Mouse (Mus musculus): ENCODE measurements around the gene Trappc6a. TPM values are rescaled to one million over a fixed set of nuclear protein-coding genes. Genes with fewer than 3 reads are reported as not detected.
"Not testable (repeated sequence)": the region's sequence is repeated elsewhere in the genome, so short reads cannot be mapped to it uniquely, and the experiment has no call there.

The Trappc6a gene
- polyA plus RNA-seq, 1 experiment from 2014 or later = 61.8 TPM

DNA sequence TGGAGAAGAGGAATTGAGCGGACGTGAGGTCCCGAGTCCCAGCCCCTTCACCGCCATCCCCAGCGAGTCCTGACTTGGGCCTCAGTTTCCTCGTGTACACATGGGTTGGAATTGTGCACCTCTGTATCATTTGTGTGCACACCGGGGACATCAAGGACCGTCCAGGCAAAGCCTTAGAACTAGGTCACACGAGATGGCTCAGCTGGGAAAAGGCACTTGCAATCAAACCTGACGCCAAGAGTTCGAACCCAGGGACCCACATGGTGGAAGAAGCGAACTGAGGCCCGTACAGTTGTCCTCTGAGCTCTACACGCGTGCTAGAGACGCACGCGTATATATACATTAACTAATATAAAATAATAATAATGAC is 598 bp upstream of the Trappc6a start:
- no peaks in the 10 kb centered on the region for H3K4me1 ChIP-seq (ENCODE audit: control insufficient read depth, insufficient read depth, low read length)
- ATAC-seq (ENCODE audit: low read depth) = no peak
- no peaks in the 10 kb centered on the region for H3K9me3 ChIP-seq (ENCODE audit: control insufficient read depth, low read length)
- H3K27ac ChIP-seq (replicated peaks; ENCODE audit: low read depth, low read length) = peak overlapping the region; percentile 75
- peak overlapping the region; percentile 98 for H3K4me2 ChIP-seq (ENCODE audit: low read depth, low read length)
- H3K36me3 ChIP-seq (ENCODE audit: control insufficient read depth, insufficient read depth, low read length) = no peaks in the 10 kb centered on the region
- H3K9ac ChIP-seq (ENCODE audit: low read depth, low read length) = peak overlapping the region; percentile 86
- H3K4me3 ChIP-seq (ENCODE audit: low read depth, low read length) = peak overlapping the region; percentile 81
- H3K27me3 ChIP-seq (replicated peaks; ENCODE audit: control insufficient read depth, insufficient read depth, low read length) = no peaks in the 10 kb centered on the region
- DNase-seq (ENCODE audit: low spot score) = no peak
- 4% methylated on average over 18 of the region's 18 CpGs for WGBS

DNA sequence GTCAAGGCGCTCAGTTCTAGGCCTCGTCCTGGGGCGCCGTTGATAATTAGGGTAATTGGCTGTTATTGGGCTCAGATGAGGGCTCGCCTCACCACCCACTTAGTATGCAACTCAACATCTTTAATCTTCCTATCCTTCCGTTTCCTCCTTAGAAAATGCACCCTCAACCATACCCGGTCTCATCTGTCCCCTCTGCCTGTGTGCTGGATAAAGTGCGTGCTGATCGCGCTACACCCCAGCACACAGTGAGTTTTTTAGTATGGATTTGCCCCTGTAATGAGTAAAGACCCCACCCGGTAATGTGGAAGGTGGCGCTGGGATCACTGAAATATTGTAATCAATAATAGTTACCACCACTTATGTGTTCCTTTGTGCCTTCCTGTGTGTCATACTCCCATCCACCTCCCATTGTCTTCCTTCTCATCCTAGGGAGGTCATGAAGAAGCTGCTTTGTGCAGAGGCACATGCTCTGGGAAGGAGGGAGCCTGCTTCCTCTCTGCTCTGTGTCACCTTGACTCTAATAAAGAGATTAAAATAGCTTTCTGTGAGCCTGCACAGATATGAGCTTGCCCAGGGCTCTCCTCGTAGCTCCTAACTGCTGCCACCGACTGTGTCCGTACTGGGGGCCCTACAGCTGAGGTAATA is 851 bp downstream of the Trappc6a start:
- Histone ChIP-seq H3K9me3 (ENCODE audit: control insufficient read depth, low read length) (no peaks in the 10 kb centered on the region), H3K27ac (replicated peaks; ENCODE audit: low read depth, low read length) (peak overlapping the region; percentile 17), H3K4me3 (ENCODE audit: low read depth, low read length) (peak overlapping the region; percentile 81), H3K9ac (ENCODE audit: low read depth, low read length) (peak overlapping the region; percentile 86), H3K36me3 (ENCODE audit: control insufficient read depth, insufficient read depth, low read length) (no peaks in the 10 kb centered on the region), H3K4me1 (ENCODE audit: control insufficient read depth, insufficient read depth, low read length) (no peaks in the 10 kb centered on the region), H3K4me2 (ENCODE audit: low read depth, low read length) (peak overlapping the region; percentile 98), H3K27me3 (replicated peaks; ENCODE audit: control insufficient read depth, insufficient read depth, low read length) (no peaks in the 10 kb centered on the region)
- WGBS = 8% methylated on average over 12 of the region's 15 CpGs
- no peak for ATAC-seq (ENCODE audit: low read depth)
- DNase-seq (ENCODE audit: low spot score) = no peak

DNA sequence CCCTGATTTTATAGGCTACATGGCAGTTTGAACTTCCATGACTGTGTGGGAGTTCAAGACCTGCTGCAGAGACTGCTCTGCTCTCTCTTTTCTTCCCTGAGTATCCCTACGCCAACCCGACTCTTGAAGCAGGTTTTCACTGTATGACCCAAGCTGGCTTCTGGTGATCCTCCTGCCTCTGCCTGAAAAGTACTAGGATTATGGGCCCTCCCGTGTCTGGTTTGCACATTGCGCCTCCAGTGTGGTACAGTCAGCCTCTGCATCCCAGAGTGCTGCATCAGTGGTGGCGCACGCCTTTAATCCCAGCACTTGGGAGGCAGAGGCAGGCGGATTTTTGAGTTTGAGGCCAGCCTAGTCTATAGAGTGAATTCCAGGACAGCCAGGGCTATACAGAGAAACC is 1.6 kb downstream of the Trappc6a start:
- WGBS = 96% methylated on average over 7 of the region's 7 CpGs
- DNase-seq (ENCODE audit: low spot score) (no peak), ATAC-seq (ENCODE audit: low read depth) (no peak)
- Histone ChIP-seq H3K4me1 (ENCODE audit: control insufficient read depth, insufficient read depth, low read length) (no peaks in the 10 kb centered on the region), H3K9me3 (ENCODE audit: control insufficient read depth, low read length) (no peaks in the 10 kb centered on the region), H3K27ac (replicated peaks; ENCODE audit: low read depth, low read length) (no peak overlapping the region), H3K4me2 (ENCODE audit: low read depth, low read length) (peak overlapping the region; percentile 98), H3K36me3 (ENCODE audit: control insufficient read depth, insufficient read depth, low read length) (no peaks in the 10 kb centered on the region), H3K9ac (ENCODE audit: low read depth, low read length) (no peak overlapping the region), H3K4me3 (ENCODE audit: low read depth, low read length) (peak overlapping the region; percentile 81), H3K27me3 (replicated peaks; ENCODE audit: control insufficient read depth, insufficient read depth, low read length) (no peaks in the 10 kb centered on the region)

DNA sequence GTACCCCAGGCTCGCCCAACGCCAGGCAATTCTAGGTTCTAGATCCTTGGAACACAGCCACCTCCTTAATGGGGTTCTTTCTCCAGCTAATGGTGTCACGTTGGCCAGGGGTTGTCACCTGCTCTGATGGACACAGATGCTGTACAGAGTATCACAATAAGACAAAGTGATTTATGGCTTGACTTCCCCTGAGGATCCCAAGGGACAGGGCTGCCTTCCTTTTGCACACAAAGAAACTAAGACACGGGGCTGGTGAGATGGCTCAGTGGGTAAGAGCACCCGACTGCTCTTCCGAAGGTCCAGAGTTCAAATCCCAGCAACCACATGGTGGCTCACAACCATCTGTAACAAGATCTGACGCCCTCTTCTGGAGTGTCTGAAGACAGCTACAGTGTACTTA is 3.7 kb downstream of the Trappc6a start:
- DNase-seq (ENCODE audit: low spot score); H3K27ac ChIP-seq (replicated peaks; ENCODE audit: low read depth, low read length): not testable (repeated sequence)

DNA sequence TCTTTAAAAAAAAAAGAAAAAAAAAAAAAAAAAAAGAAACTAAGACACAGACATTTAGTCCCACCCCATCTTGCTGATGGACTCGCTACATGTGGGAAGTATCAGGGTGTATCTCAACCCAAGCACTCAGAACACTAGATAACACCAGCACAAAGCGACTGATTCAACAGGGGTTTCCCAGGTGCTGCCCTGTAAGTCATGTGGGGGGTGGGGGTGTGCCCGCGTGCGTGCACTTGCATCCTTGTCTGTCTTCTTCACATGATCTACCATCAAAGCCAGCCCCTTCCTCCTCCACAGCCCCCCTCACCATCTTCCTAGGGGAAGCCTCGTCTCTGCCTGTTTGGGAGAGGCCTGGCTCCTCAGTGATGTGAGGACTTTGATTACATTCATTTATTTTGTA is 4.2 kb downstream of the Trappc6a start:
- H3K27ac ChIP-seq (replicated peaks; ENCODE audit: low read depth, low read length) = no peak overlapping the region
- H3K9me3 ChIP-seq (ENCODE audit: control insufficient read depth, low read length) = no peaks in the 10 kb centered on the region
- no peak overlapping the region for H3K4me3 ChIP-seq (ENCODE audit: low read depth, low read length)
- no peaks in the 10 kb centered on the region for H3K36me3 ChIP-seq (ENCODE audit: control insufficient read depth, insufficient read depth, low read length)
- no peak for DNase-seq (ENCODE audit: low spot score)
- no peak overlapping the region for H3K4me2 ChIP-seq (ENCODE audit: low read depth, low read length)
- no peak overlapping the region for H3K9ac ChIP-seq (ENCODE audit: low read depth, low read length)
- no peak for ATAC-seq (ENCODE audit: low read depth)
- WGBS = 76% methylated on average over 6 of the region's 6 CpGs
- no peaks in the 10 kb centered on the region for H3K4me1 ChIP-seq (ENCODE audit: control insufficient read depth, insufficient read depth, low read length)
- 0 out of 2 replicates have a peak, but pooled peaks cover 5% of the 10 kb centered on the region for H3K27me3 ChIP-seq (replicated peaks; ENCODE audit: control insufficient read depth, insufficient read depth, low read length)

More for the DNA sequence above, 3.7 kb downstream of the Trappc6a start:
- not testable (repeated sequence) for H3K9me3 ChIP-seq (ENCODE audit: control insufficient read depth, low read length); H3K9ac ChIP-seq (ENCODE audit: low read depth, low read length); H3K27me3 ChIP-seq (replicated peaks; ENCODE audit: control insufficient read depth, insufficient read depth, low read length); H3K4me2 ChIP-seq (ENCODE audit: low read depth, low read length); ATAC-seq (ENCODE audit: low read depth); H3K4me3 ChIP-seq (ENCODE audit: low read depth, low read length); H3K36me3 ChIP-seq (ENCODE audit: control insufficient read depth, insufficient read depth, low read length); H3K4me1 ChIP-seq (ENCODE audit: control insufficient read depth, insufficient read depth, low read length)
- 94% methylated on average over 6 of the region's 7 CpGs for WGBS

- ATAC-seq (ENCODE audit: low read depth) = no peak
- H3K9me3 ChIP-seq (ENCODE audit: control insufficient read depth, low read length) = no peaks in the 10 kb centered on the region
- peak within 1 kb of the TSS; percentile 54 for H3K9ac ChIP-seq (ENCODE audit: low read depth, low read length)
- no peak within 1 kb of the TSS for H3K27ac ChIP-seq (replicated peaks; ENCODE audit: low read depth, low read length)
- H3K4me2 ChIP-seq (ENCODE audit: low read depth, low read length) = peak within 1 kb of the TSS; percentile 43
- 10% methylated on average over 9 of the region's 29 CpGs for WGBS
- H3K36me3 ChIP-seq (ENCODE audit: control insufficient read depth, insufficient read depth, low read length) = no peaks in the 10 kb centered on the region
- no peaks in the 10 kb centered on the region; the same call in 1 of the 2 replicates for H3K4me1 ChIP-seq (ENCODE audit: control insufficient read depth, insufficient read depth, low read length)
- peak within 1 kb of the TSS; percentile 17 for H3K4me3 ChIP-seq (ENCODE audit: low read depth, low read length)
- H3K27me3 ChIP-seq (replicated peaks; ENCODE audit: control insufficient read depth, insufficient read depth, low read length) = peaks cover 56% of the 10 kb centered on the region
- DNase-seq (ENCODE audit: low spot score) = no peak
Observed at GRCm38 (mm10) chr7:19517652-19518365, 9.6 kb downstream of the Trappc6a start, which contains the start of gene Nkpd1. Gene Nkpd1 (plus strand): TSS chr7:19517838.

DNA sequence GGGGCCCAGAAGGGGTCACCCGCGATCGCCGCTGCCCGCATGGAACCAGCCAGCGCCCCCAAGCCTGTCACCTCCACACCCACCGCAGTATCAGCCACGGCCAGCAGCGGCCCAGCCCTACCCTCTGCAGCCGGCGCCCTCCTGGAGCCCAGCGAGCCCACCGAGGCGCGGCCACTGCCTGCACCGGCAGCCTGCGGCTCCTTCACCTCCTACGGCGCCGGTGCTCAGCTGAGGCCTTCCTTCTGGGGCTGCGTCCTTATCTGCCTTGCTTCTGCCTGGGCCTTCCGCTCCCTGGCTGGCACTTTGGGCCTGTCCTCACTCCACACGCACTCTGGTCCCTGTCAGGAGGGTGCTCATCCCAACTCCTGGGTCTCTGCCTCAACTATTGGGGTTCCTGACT is 11.8 kb downstream of the Trappc6a start:
- H3K9ac ChIP-seq (ENCODE audit: low read depth, low read length) = peak overlapping the region; percentile 53
- H3K9me3 ChIP-seq (ENCODE audit: control insufficient read depth, low read length) = no peaks in the 10 kb centered on the region
- DNase-seq (ENCODE audit: low spot score) = no peak
- peak overlapping the region; percentile 43 for H3K4me2 ChIP-seq (ENCODE audit: low read depth, low read length)
- H3K4me3 ChIP-seq (ENCODE audit: low read depth, low read length) = peak overlapping the region; percentile 14; the same call in 1 of the 2 replicates
- 11% methylated on average over 15 of the region's 23 CpGs for WGBS
- H3K36me3 ChIP-seq (ENCODE audit: control insufficient read depth, insufficient read depth, low read length) = no peaks in the 10 kb centered on the region
- H3K27ac ChIP-seq (replicated peaks; ENCODE audit: low read depth, low read length) = no peak overlapping the region
- H3K27me3 ChIP-seq (replicated peaks; ENCODE audit: control insufficient read depth, insufficient read depth, low read length) = peaks cover 78% of the 10 kb centered on the region
- no peak for ATAC-seq (ENCODE audit: low read depth)
- peaks cover 8% of the 10 kb centered on the region for H3K4me1 ChIP-seq (ENCODE audit: control insufficient read depth, insufficient read depth, low read length)

GRCm38 (mm10) chr7:19523017-19523756 is 15.0 kb downstream of the Trappc6a start:
- H3K4me2 ChIP-seq (ENCODE audit: low read depth, low read length) = peak overlapping the region; percentile 86
- ATAC-seq (ENCODE audit: low read depth) (no peak), DNase-seq (ENCODE audit: low spot score) (no peak)
- peak overlapping the region; percentile 54 for H3K9ac ChIP-seq (ENCODE audit: low read depth, low read length)
- H3K4me1 ChIP-seq (ENCODE audit: control insufficient read depth, insufficient read depth, low read length) = peaks cover 8% of the 10 kb centered on the region; the same call in 1 of the 2 replicates
- peak overlapping the region; percentile 45 for H3K4me3 ChIP-seq (ENCODE audit: low read depth, low read length)
- no peak overlapping the region for H3K27ac ChIP-seq (replicated peaks; ENCODE audit: low read depth, low read length)
- peaks cover 76% of the 10 kb centered on the region for H3K27me3 ChIP-seq (replicated peaks; ENCODE audit: control insufficient read depth, insufficient read depth, low read length)
- 15% methylated on average over 34 of the region's 72 CpGs for WGBS
- no peaks in the 10 kb centered on the region for H3K9me3 ChIP-seq (ENCODE audit: control insufficient read depth, low read length)
- no peaks in the 10 kb centered on the region for H3K36me3 ChIP-seq (ENCODE audit: control insufficient read depth, insufficient read depth, low read length)
